Mouse (Mus musculus) adipose tissue, adult 10 weeks (tissue): Measurements from ENCODE around the gene Cyp4f17. TPM values are rescaled to one million over a fixed set of nuclear protein-coding genes. Genes with fewer than 3 reads are reported as not detected.

Experiments
- polyA plus RNA-seq: library from polyadenylated mRNA; stranded (reverse); fragments of 350-450 nt; fragmentation: Illumina TruSeq; extraction: RNeasy Lipid Tissue Mini Kit (QIAGEN cat#74804); gene quantifications from one replicate; pipeline ENCODE4 v1.2.3, GENCODE M21; 2014; ENCODE audit warnings: low read depth, low replicate concordance

Cyp4f17 gene
- 15.0 TPM for polyA plus RNA-seq

DNA sequence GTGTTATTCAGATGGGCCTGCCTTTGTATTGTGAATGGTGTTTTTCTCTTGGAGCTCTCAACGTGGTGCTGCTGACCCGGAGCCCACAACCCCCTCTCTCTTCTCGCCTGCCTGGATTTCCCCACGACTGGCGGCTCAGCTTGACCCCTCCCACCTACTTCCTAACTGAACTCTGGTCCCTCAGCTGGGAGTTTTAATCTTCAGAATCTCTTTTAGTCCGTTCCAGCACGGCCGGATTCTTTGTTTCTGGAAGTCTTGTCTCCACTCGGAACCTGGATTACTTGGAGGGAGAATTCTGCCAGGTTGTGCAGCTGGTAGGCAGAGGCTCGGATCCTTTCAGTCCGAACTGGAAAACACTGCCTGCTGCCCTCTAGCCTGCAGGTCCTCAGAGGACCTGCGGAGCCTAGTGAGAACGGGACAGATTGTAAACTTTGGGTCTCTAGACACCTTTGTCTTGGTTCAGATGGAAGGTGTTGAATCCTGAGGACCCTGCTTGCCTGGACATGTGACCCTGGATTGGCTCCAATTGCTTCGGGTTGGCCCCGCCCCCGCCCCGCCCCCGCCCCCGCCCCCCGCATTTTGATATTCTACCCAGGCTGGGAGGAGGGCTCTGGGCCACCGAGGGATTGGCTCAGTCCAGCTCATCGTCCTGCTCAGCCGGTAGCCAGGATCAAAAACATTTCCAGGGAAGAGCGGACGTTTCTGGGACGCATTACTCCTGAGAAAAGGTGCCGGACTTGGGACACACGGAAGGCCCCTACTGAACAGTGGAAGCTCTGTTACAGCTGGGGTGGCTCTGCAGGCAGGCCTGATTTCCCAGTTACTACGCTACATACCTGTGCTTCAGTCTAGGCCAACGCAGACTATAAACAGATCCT, at the start of gene Cyp4f17:
TSS of gene Cyp4f17 (plus strand) at position 200 of the 878 bp plus-strand sequence.

DNA sequence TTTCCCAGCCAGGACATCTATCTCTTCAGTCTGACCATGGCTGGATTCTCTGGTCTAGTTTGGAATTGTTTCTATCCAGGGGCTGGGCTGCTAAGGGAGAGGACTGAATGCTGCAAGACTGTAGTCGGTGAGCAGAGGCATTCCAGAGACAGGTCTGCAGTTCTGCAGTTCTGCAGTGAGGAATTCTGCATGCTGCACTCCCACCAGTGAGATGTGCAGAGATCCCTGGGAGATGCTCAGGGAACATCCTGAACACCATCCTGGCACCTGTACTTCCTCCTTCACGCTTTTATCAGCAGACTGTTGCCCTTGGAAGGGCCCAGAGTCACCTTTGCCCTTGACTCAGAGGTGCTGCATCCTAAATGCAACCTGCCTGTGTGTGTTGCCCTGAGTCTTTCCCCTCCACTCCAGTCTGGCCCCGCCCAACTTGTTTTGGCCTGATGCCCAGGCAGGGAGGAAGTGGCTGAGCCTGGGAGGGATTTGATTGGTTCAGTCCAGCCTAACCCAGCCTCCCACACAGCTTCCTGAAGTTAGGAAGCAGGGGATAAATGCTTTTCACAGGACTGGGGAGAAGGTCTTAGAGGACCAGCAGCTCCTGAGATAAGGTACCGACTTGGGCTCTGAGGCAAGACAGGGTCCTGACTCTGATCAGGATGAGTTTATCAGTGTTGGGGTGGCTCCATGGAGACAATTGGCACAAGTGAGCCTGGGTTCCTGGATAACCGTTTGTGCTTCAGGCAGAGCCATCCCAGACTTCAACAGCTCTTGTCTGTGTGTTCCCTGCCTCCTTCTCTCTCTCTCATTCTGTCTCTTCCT, 30.4 kb downstream of the Cyp4f17 start, which contains the start of gene Cyp4f16:
TSS of gene Cyp4f16 (plus strand) at position 508 of the 816 bp plus-strand sequence.

Other genes starting within 250 kb of the Cyp4f17 start
- gene Brd4, start 221.3 kb upstream of the Cyp4f17 start, polyA plus RNA-seq: 43.8 TPM
- 74.3 TPM for gene Akap8, start 184.8 kb upstream of the Cyp4f17 start, polyA plus RNA-seq
- gene Akap8l, start 155.4 kb upstream of the Cyp4f17 start, polyA plus RNA-seq: 122 TPM
- 25.2 TPM for gene Wiz, start 116.6 kb upstream of the Cyp4f17 start, polyA plus RNA-seq
- gene Rasal3, start 102.5 kb upstream of the Cyp4f17 start, polyA plus RNA-seq: 2.2 TPM
- 0.27 TPM for gene Pglyrp2, start 81.9 kb upstream of the Cyp4f17 start, polyA plus RNA-seq
- 1.6 TPM for gene Cyp4f39, start 53.3 kb upstream of the Cyp4f17 start, polyA plus RNA-seq
- 14.3 TPM for gene Cyp4f16, start 30.5 kb downstream of the Cyp4f17 start, polyA plus RNA-seq
- gene Cyp4f37, start 115.3 kb downstream of the Cyp4f17 start, polyA plus RNA-seq: not detected
- 1.2 TPM for gene Cyp4f40, start 152.8 kb downstream of the Cyp4f17 start, polyA plus RNA-seq
- 13.3 TPM for gene Cyp4f15, start 179.6 kb downstream of the Cyp4f17 start, polyA plus RNA-seq